Comparison of ENCODE assay signal across 8 mouse cellular contexts in genomic region chr7:46710390-46710844, GRCm38 (mm10). TPM values are rescaled to one million over a fixed set of nuclear protein-coding genes. Genes with fewer than 3 reads are reported as not detected.
A peak's percentile ranks its signal among the peaks of the same experiment; 100 is the strongest.
DNase-seq lines count a peak whose midpoint lies in the region; ATAC-seq and TF ChIP-seq lines count a peak whose summit lies in the region.

Gene Saal1 (minus strand): TSS chr7:46710680.

- no peaks in the 10 kb centered on the region for H3K9me3 ChIP-seq in forebrain, embryonic 11.5 days (ENCODE audit: control insufficient read depth, low read length)
- H3K9me3 ChIP-seq in heart, embryonic 16.5 days (replicated peaks; ENCODE audit: control insufficient read depth, low read length): no peaks in the 10 kb centered on the region
- no peaks in the 10 kb centered on the region for H3K9me3 ChIP-seq in liver, embryonic 16.5 days (replicated peaks; ENCODE audit: control insufficient read depth, low read length)
- H3K9me3 ChIP-seq in neural tube, embryonic 13.5 days: no peaks in the 10 kb centered on the region

- TF ChIP-seq CTCF in testis, adult 2 months (IDR thresholded peaks at IDR 0.05; ENCODE audit: control insufficient read depth, insufficient read depth, insufficient replicate concordance, low read depth, low read length): peak; percentile 96

- H3K27me3 ChIP-seq in forebrain, embryonic 11.5 days (ENCODE audit: control insufficient read depth, insufficient read depth, low read length): no peaks in the 10 kb centered on the region
- H3K27me3 ChIP-seq in heart, embryonic 16.5 days (ENCODE audit: control insufficient read depth, insufficient read depth, low read length): peaks cover 2% of the 10 kb centered on the region; the same call in 1 of the 2 replicates
- no peaks in the 10 kb centered on the region for H3K27me3 ChIP-seq in liver, embryonic 16.5 days (ENCODE audit: control insufficient read depth, insufficient read depth, low read depth, low read length)
- H3K27me3 ChIP-seq in neural tube, embryonic 13.5 days: no peaks in the 10 kb centered on the region
- H3K27me3 ChIP-seq in testis, adult 2 months (ENCODE audit: control insufficient read depth, insufficient read depth, low read length): no peaks in the 10 kb centered on the region

- peaks cover 3% of the 10 kb centered on the region for H3K36me3 ChIP-seq in forebrain, embryonic 11.5 days (ENCODE audit: control insufficient read depth, insufficient read depth, low read length)
- peaks cover 8% of the 10 kb centered on the region; the same call in 1 of the 2 replicates for H3K36me3 ChIP-seq in heart, embryonic 16.5 days (ENCODE audit: control insufficient read depth, insufficient read depth)
- peaks cover 10% of the 10 kb centered on the region for H3K36me3 ChIP-seq in liver, embryonic 16.5 days (ENCODE audit: control insufficient read depth, insufficient read depth)
- peaks cover 26% of the 10 kb centered on the region for H3K36me3 ChIP-seq in neural tube, embryonic 13.5 days
- H3K36me3 ChIP-seq in testis, adult 2 months (ENCODE audit: control insufficient read depth, insufficient read depth, low read length): no peaks in the 10 kb centered on the region; the same call in none of the 2 replicates

- TF ChIP-seq POLR2A in testis, adult 2 months (IDR thresholded peaks at IDR 0.05; ENCODE audit: control insufficient read depth, low read depth, low read length): peak; percentile 67

- peak within 1 kb of the TSS; percentile 91 for H3K9ac ChIP-seq in forebrain, embryonic 11.5 days (ENCODE audit: low read length)
- peak within 1 kb of the TSS; percentile 96 for H3K9ac ChIP-seq in heart, embryonic 16.5 days (ENCODE audit: low read length)
- peak within 1 kb of the TSS; percentile 85 for H3K9ac ChIP-seq in liver, embryonic 16.5 days (ENCODE audit: low read depth, low read length)
- peak within 1 kb of the TSS; percentile 91 for H3K9ac ChIP-seq in neural tube, embryonic 13.5 days

- peak; percentile 98 for ATAC-seq in forebrain, embryonic 11.5 days (replicated peaks; ENCODE audit: low FRiP score)
- ATAC-seq in heart, embryonic 16.5 days (replicated peaks; ENCODE audit: extremely low read depth, insufficient read depth, low FRiP score): peak; percentile 91
- ATAC-seq in liver, embryonic 16.5 days (ENCODE audit: low read depth): peak; percentile 89
- peak; percentile 97 for ATAC-seq in neural tube, embryonic 13.5 days (ENCODE audit: low read depth)

- H3K27ac ChIP-seq in forebrain, embryonic 11.5 days (ENCODE audit: low read depth, low read length): peak within 1 kb of the TSS; percentile 12; the same call in 1 of the 2 replicates
- H3K27ac ChIP-seq in heart, embryonic 16.5 days (ENCODE audit: low read length): peak within 1 kb of the TSS; percentile 67
- no peak within 1 kb of the TSS for H3K27ac ChIP-seq in liver, embryonic 16.5 days (ENCODE audit: low read length)
- H3K27ac ChIP-seq in neural tube, embryonic 13.5 days (replicated peaks): peak within 1 kb of the TSS; percentile 84
- peak within 1 kb of the TSS; percentile 96 for H3K27ac ChIP-seq in testis, adult 2 months (ENCODE audit: control insufficient read depth, insufficient read depth, low read depth, low read length)

- H3K4me2 ChIP-seq in forebrain, embryonic 11.5 days (ENCODE audit: low read depth, low read length, severe bottlenecking): peak within 1 kb of the TSS; percentile 47
- H3K4me2 ChIP-seq in heart, embryonic 16.5 days (ENCODE audit: low read depth, low read length): peak within 1 kb of the TSS; percentile 72
- peak within 1 kb of the TSS; percentile 65 for H3K4me2 ChIP-seq in liver, embryonic 16.5 days (ENCODE audit: low read depth, low read length)
- H3K4me2 ChIP-seq in neural tube, embryonic 13.5 days: peak within 1 kb of the TSS; percentile 59

- H3K4me3 ChIP-seq in forebrain, embryonic 11.5 days (ENCODE audit: low read depth, low read length): peak within 1 kb of the TSS; percentile 88
- peak within 1 kb of the TSS; percentile 96 for H3K4me3 ChIP-seq in heart, embryonic 16.5 days (ENCODE audit: low read length)
- H3K4me3 ChIP-seq in liver, embryonic 16.5 days (ENCODE audit: low read depth, low read length): peak within 1 kb of the TSS; percentile 86
- H3K4me3 ChIP-seq in neural tube, embryonic 13.5 days: peak within 1 kb of the TSS; percentile 79
- H3K4me3 ChIP-seq in testis, adult 2 months (ENCODE audit: control insufficient read depth, low read depth, low read length): peak within 1 kb of the TSS; percentile 99

- H3K4me1 ChIP-seq in forebrain, embryonic 11.5 days (replicated peaks; ENCODE audit: control insufficient read depth, insufficient read depth, low read length): no peaks in the 10 kb centered on the region
- peaks cover 9% of the 10 kb centered on the region for H3K4me1 ChIP-seq in heart, embryonic 16.5 days (ENCODE audit: control insufficient read depth, insufficient read depth, low read length)
- H3K4me1 ChIP-seq in liver, embryonic 16.5 days (ENCODE audit: control insufficient read depth, low read depth, low read length): peaks cover 9% of the 10 kb centered on the region
- H3K4me1 ChIP-seq in neural tube, embryonic 13.5 days (replicated peaks): peaks cover 9% of the 10 kb centered on the region
- no peaks in the 10 kb centered on the region; the same call in 1 of the 2 replicates for H3K4me1 ChIP-seq in testis, adult 2 months (ENCODE audit: control insufficient read depth, insufficient read depth, low read length)

- under 1% methylated on average over 36 of the region's 38 CpGs for WGBS in forebrain, embryonic 11.5 days
- under 1% methylated on average over 38 of the region's 38 CpGs for WGBS in heart, embryonic 16.5 days
- under 1% methylated on average over 38 of the region's 38 CpGs for WGBS in liver, embryonic 16.5 days (ENCODE audit: insufficient replicate concordance)
- WGBS in neural tube, embryonic 13.5 days: 0% methylated on average over 35 of the region's 38 CpGs

- DNase-seq in CD8-positive naive resting alpha-beta T cell, adult 2 months (ENCODE audit: low read depth in 2 of 2, low spot score in 2 of 2): peak; percentile 85 to 88
- peak; percentile 90 for DNase-seq in c-Kit-positive CD71-negative TER-119-negative erythroid progenitor cells, embryonic 14.5 days (ENCODE audit: low read depth)
- peak; percentile 98 for DNase-seq in forebrain, embryonic 11.5 days (ENCODE audit: low spot score)
- peak; percentile 84 to 95 for DNase-seq in kidney, postnatal 36 days

RNA-seq across cellular contexts. Expression of gene Saal1, which starts in this region (rescaled TPM):
- 45.3 and 47.0 TPM in 2 replicates for polyA plus RNA-seq in forebrain, embryonic 11.5 days (2014; fragmentation: Nextera tagmentation; extraction: Ambion mirVana)
- polyA plus RNA-seq in heart, embryonic 16.5 days (2015; fragmentation: Nextera tagmentation; extraction: Ambion mirVana): 14.2 and 15.4 TPM in 2 replicates
- 11.8 and 12.6 TPM in 2 replicates for polyA plus RNA-seq in liver, embryonic 16.5 days (2015; fragmentation: Nextera tagmentation; extraction: Ambion mirVana)
- 14.8 and 15.2 TPM in 2 replicates for polyA plus RNA-seq in neural tube, embryonic 13.5 days (2015; fragmentation: Nextera tagmentation; extraction: Ambion mirVana)
- 8.7 and 9.5 TPM in 2 replicates for polyA plus RNA-seq in testis, adult 2 months (2012; rRNA removed)
